ENCODE assay signal across 9 mouse cellular contexts in genomic region chr1:121605118-121605517, GRCm38 (mm10). TPM values are rescaled to one million over a fixed set of nuclear protein-coding genes. Genes with fewer than 3 reads are reported as not detected.
DNase-seq lines count a peak whose midpoint lies in the region; ATAC-seq lines count a peak whose summit lies in the region.
"Had no signal": no experiment of that assay in that cellular context is flagged by ENCODE, and none has a peak within 500 bp of the region (broad histone marks: within the 10 kb centered on the region; RNA-seq: fewer than 3 reads in every experiment).

No protein-coding gene starts in this region.

- H3K4me2 ChIP-seq in liver, embryonic 11.5 days: no peak overlapping the region
- H3K4me2 ChIP-seq in midbrain, embryonic 14.5 days (ENCODE audit: low read length): no peak overlapping the region
- H3K4me2 ChIP-seq: embryonic facial prominence, embryonic 13.5 days had no signal

- no peak overlapping the region for H3K27ac ChIP-seq in liver, embryonic 11.5 days (ENCODE audit: low read depth, low read length)
- no peak overlapping the region for H3K27ac ChIP-seq in midbrain, embryonic 14.5 days (replicated peaks; ENCODE audit: low read depth, low read length)
- H3K27ac ChIP-seq: embryonic facial prominence, embryonic 13.5 days had no signal

- H3K9ac ChIP-seq in liver, embryonic 11.5 days (ENCODE audit: low read depth, low read length): no peak overlapping the region
- no peak overlapping the region for H3K9ac ChIP-seq in midbrain, embryonic 14.5 days (replicated peaks; ENCODE audit: low read length)
- H3K9ac ChIP-seq: embryonic facial prominence, embryonic 13.5 days had no signal

- H3K4me3 ChIP-seq in liver, embryonic 11.5 days (ENCODE audit: low read depth, low read length): no peak overlapping the region
- H3K4me3 ChIP-seq in midbrain, embryonic 14.5 days (replicated peaks; ENCODE audit: low read depth, low read length): no peak overlapping the region
- H3K4me3 ChIP-seq: embryonic facial prominence, embryonic 13.5 days had no signal

- 60% methylated on average over 6 of the region's 6 CpGs for WGBS in liver, embryonic 11.5 days
- whole genome bisulfite sequencing in midbrain, embryonic 14.5 days: 61% methylated on average over 6 of the region's 6 CpGs

- DNase-seq in heart, adult 18-20 months: peak; percentile 15 to 17
- DNase-seq in heart, adult 8-10 months (ENCODE audit: low spot score): no peak
- DNase-seq in R1 (ENCODE audit: low read depth, low spot score): peak; percentile 6
- DNase-seq in embryo, embryonic 9.5 days (ENCODE audit: extremely low spot score): peak; percentile 13
- DNase-seq in left cerebral cortex, adult 11 months (ENCODE audit: low spot score): peak; percentile 21
- DNase-seq in liver, embryonic 11.5 days (ENCODE audit: low spot score): no peak
- no peak for DNase-seq in testis, postnatal 10 days (ENCODE audit: low spot score)
- DNase-seq in midbrain, embryonic 14.5 days: no peak

- H3K4me1 ChIP-seq in liver, embryonic 11.5 days (replicated peaks; ENCODE audit: control insufficient read depth, insufficient read depth, low read length): no peaks in the 10 kb centered on the region
- H3K4me1 ChIP-seq in midbrain, embryonic 14.5 days (ENCODE audit: control insufficient read depth, insufficient read depth, low read length): no peaks in the 10 kb centered on the region
- H3K4me1 ChIP-seq: embryonic facial prominence, embryonic 13.5 days had no signal

- no peaks in the 10 kb centered on the region for H3K36me3 ChIP-seq in liver, embryonic 11.5 days (ENCODE audit: control insufficient read depth, insufficient read depth, low read length)
- H3K36me3 ChIP-seq in midbrain, embryonic 14.5 days (ENCODE audit: control insufficient read depth, insufficient read depth, low read length): no peaks in the 10 kb centered on the region
- H3K36me3 ChIP-seq: embryonic facial prominence, embryonic 13.5 days had no signal

- ATAC-seq in liver, embryonic 11.5 days (replicated peaks; ENCODE audit: low FRiP score): no peak
- ATAC-seq in midbrain, embryonic 14.5 days (ENCODE audit: low FRiP score, low TSS enrichment): no peak

- no peaks in the 10 kb centered on the region for H3K9me3 ChIP-seq in liver, embryonic 11.5 days (ENCODE audit: control insufficient read depth, low read length)
- no peaks in the 10 kb centered on the region for H3K9me3 ChIP-seq in midbrain, embryonic 14.5 days (ENCODE audit: control insufficient read depth, low read length)
- H3K9me3 ChIP-seq: embryonic facial prominence, embryonic 13.5 days had no signal

- H3K27me3 ChIP-seq in liver, embryonic 11.5 days (replicated peaks; ENCODE audit: control insufficient read depth, insufficient read depth, low read length): no peaks in the 10 kb centered on the region
- no peaks in the 10 kb centered on the region for H3K27me3 ChIP-seq in midbrain, embryonic 14.5 days (ENCODE audit: control insufficient read depth, insufficient read depth, low read length)
- H3K27me3 ChIP-seq: embryonic facial prominence, embryonic 13.5 days had no signal

RNA-seq across cellular contexts. Expression of gene Ddx18, which starts 37.3 kb away (rescaled TPM):
- total RNA-seq in heart, adult 18-20 months (2021): 10 to 100 TPM; 19.4 to 20.1 TPM
- 10 to 100 TPM; 16.6 to 19.8 (median 18.0) TPM for total RNA-seq in heart, adult 8-10 months (2022)
- polyA plus RNA-seq in liver, embryonic 11.5 days (2014; fragmentation: Nextera tagmentation; extraction: Ambion mirVana): 98.0 and 107 TPM in 2 replicates
- polyA plus RNA-seq in midbrain, embryonic 14.5 days (2014; fragmentation: Nextera tagmentation; extraction: Ambion mirVana): 41.5 and 43.2 TPM in 2 replicates

Comparison
In these comparisons a context has a peak if more than half of its experiments do, and no peak if none do; other contexts are left out.
1. DNase-seq: peak in heart, adult 18-20 months (2 of 2), R1 (single experiment), embryo, embryonic 9.5 days (single experiment) and left cerebral cortex, adult 11 months (single experiment); none in heart, adult 8-10 months (single experiment), liver, embryonic 11.5 days (single experiment), testis, postnatal 10 days (single experiment) and midbrain, embryonic 14.5 days (single experiment).